Mouse (Mus musculus) 416B (cell line): ENCODE data around the gene Lrrc17.
"Not testable (repeated sequence)": the region's sequence is repeated elsewhere in the genome, so short reads cannot be mapped to it uniquely, and the experiment has no call there.

Experiments
- DNase-seq: peaks from one replicate; pipeline ENCODE4 v3.0.0; 2011; ENCODE audit warnings: low read depth

Lrrc17 gene

GRCm38 (mm10) chr5:21608311-21609304 lies 65.2 kb downstream of the Lrrc17 start:
- DNase-seq: no peak

GRCm38 (mm10) chr5:21610996-21611395 lies 67.6 kb downstream of the Lrrc17 start:
- peak; percentile 79 for DNase-seq

- not testable (repeated sequence) for DNase-seq
Measured at GRCm38 (mm10) chr5:21614299-21614698, 70.9 kb downstream of the Lrrc17 start.

GRCm38 (mm10) chr5:21616450-21617009 lies 73.2 kb downstream of the Lrrc17 start:
- peak; percentile 42 for DNase-seq
